Mouse (Mus musculus): ENCODE measurements at regions not wholly inside any gene's neighbourhood (a gene's known extent, or its start where the extent isn't known, plus 50 kb on each side); places are given as distances from the start of the nearest gene placed in this dataset.

GRCm38 (mm10) chr4:97037693-97038348 lies 145.1 kb downstream of the Gm10192 start:
- WGBS = 36% methylated on average over 2 of the region's 2 CpGs
- DNase-seq (ENCODE audit: low spot score) (peak; percentile 29), ATAC-seq (ENCODE audit: insufficient read depth, low read depth) (no peak)
- Histone ChIP-seq H3K27ac (ENCODE audit: low read depth) (no peak overlapping the region), H3K4me3 (ENCODE audit: low read depth, low read length) (no peak overlapping the region), H3K27me3 (ENCODE audit: control insufficient read depth, insufficient read depth, low read length) (no peaks in the 10 kb centered on the region), H3K9ac (replicated peaks; ENCODE audit: low read depth, low read length) (no peak overlapping the region), H3K4me2 (ENCODE audit: low read depth, low read length) (no peak overlapping the region), H3K36me3 (replicated peaks; ENCODE audit: control insufficient read depth, insufficient read depth, low read length) (no peaks in the 10 kb centered on the region), H3K9me3 (replicated peaks; ENCODE audit: control insufficient read depth, low read length) (no peaks in the 10 kb centered on the region), H3K4me1 (ENCODE audit: control insufficient read depth, insufficient read depth) (no peaks in the 10 kb centered on the region)
- no peak for TF ChIP-seq EP300 (IDR thresholded peaks at IDR 0.05; ENCODE audit: low read depth)
- TF ChIP-seq CTCF (IDR thresholded peaks at IDR 0.05; ENCODE audit: low read depth) = peak; percentile 86

DNA sequence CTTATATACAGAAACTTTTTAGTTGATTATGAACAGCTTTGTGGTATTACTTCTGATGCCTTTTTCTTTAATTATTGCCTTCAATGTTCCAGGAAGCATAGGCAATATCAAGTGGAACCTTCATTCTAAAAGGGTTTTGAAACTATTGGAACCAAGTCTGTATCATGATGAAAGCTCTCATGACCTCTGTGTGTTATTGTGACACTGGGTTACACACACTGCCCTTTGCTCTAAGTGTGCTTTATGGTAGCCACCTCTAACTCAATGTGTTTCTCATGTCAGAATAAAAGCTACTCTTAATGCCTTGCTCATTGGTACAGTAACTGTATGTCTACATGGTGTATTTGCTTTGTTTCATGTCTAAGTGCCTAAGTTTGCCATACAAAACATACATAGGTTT lies 154.0 kb downstream of the Gm10192 start:
- Histone ChIP-seq H3K4me1 (ENCODE audit: control insufficient read depth, insufficient read depth) (no peaks in the 10 kb centered on the region), H3K9ac (replicated peaks; ENCODE audit: low read depth, low read length) (no peak overlapping the region), H3K4me2 (ENCODE audit: low read depth, low read length) (no peak overlapping the region), H3K9me3 (replicated peaks; ENCODE audit: control insufficient read depth, low read length) (no peaks in the 10 kb centered on the region), H3K27ac (ENCODE audit: low read depth) (no peak overlapping the region), H3K36me3 (replicated peaks; ENCODE audit: control insufficient read depth, insufficient read depth, low read length) (no peaks in the 10 kb centered on the region), H3K27me3 (ENCODE audit: control insufficient read depth, insufficient read depth, low read length) (no peaks in the 10 kb centered on the region), H3K4me3 (ENCODE audit: low read depth, low read length) (no peak overlapping the region)
- ATAC-seq (ENCODE audit: insufficient read depth, low read depth) (no peak), DNase-seq (ENCODE audit: low spot score) (no peak)
- TF ChIP-seq EP300 (IDR thresholded peaks at IDR 0.05; ENCODE audit: low read depth) (no peak), CTCF (IDR thresholded peaks at IDR 0.05; ENCODE audit: low read depth) (no peak)

GRCm38 (mm10) chr4:97025446-97026040 lies 157.4 kb downstream of the Gm10192 start:
- no peaks in the 10 kb centered on the region for H3K36me3 ChIP-seq (replicated peaks; ENCODE audit: control insufficient read depth, insufficient read depth, low read length)
- no peaks in the 10 kb centered on the region for H3K4me1 ChIP-seq (ENCODE audit: control insufficient read depth, insufficient read depth)
- H3K9ac ChIP-seq (replicated peaks; ENCODE audit: low read depth, low read length) = no peak overlapping the region
- WGBS = 52% methylated on average over 4 of the region's 4 CpGs
- TF ChIP-seq EP300 (IDR thresholded peaks at IDR 0.05; ENCODE audit: low read depth) (no peak), CTCF (IDR thresholded peaks at IDR 0.05; ENCODE audit: low read depth) (no peak)
- no peaks in the 10 kb centered on the region for H3K9me3 ChIP-seq (replicated peaks; ENCODE audit: control insufficient read depth, low read length)
- no peak overlapping the region for H3K4me2 ChIP-seq (ENCODE audit: low read depth, low read length)
- DNase-seq (ENCODE audit: low spot score) (no peak), ATAC-seq (ENCODE audit: insufficient read depth, low read depth) (no peak)
- H3K27ac ChIP-seq (ENCODE audit: low read depth) = no peak overlapping the region
- H3K4me3 ChIP-seq (ENCODE audit: low read depth, low read length) = no peak overlapping the region
- H3K27me3 ChIP-seq (ENCODE audit: control insufficient read depth, insufficient read depth, low read length) = no peaks in the 10 kb centered on the region

- Histone ChIP-seq H3K4me3 (ENCODE audit: low read depth, low read length) (no peak overlapping the region), H3K27ac (ENCODE audit: low read depth) (no peak overlapping the region), H3K27me3 (ENCODE audit: control insufficient read depth, insufficient read depth, low read length) (no peaks in the 10 kb centered on the region), H3K4me2 (ENCODE audit: low read depth, low read length) (no peak overlapping the region), H3K9me3 (replicated peaks; ENCODE audit: control insufficient read depth, low read length) (no peaks in the 10 kb centered on the region), H3K9ac (replicated peaks; ENCODE audit: low read depth, low read length) (no peak overlapping the region), H3K4me1 (ENCODE audit: control insufficient read depth, insufficient read depth) (no peaks in the 10 kb centered on the region), H3K36me3 (replicated peaks; ENCODE audit: control insufficient read depth, insufficient read depth, low read length) (no peaks in the 10 kb centered on the region)
- ATAC-seq (ENCODE audit: insufficient read depth, low read depth) (no peak), DNase-seq (ENCODE audit: low spot score) (no peak)
- TF ChIP-seq CTCF (IDR thresholded peaks at IDR 0.05; ENCODE audit: low read depth) (no peak), EP300 (IDR thresholded peaks at IDR 0.05; ENCODE audit: low read depth) (no peak)
These were observed 181.6 kb downstream of the Gm10192 start for GRCm38 (mm10) chr4:97001321-97001720.

DNA sequence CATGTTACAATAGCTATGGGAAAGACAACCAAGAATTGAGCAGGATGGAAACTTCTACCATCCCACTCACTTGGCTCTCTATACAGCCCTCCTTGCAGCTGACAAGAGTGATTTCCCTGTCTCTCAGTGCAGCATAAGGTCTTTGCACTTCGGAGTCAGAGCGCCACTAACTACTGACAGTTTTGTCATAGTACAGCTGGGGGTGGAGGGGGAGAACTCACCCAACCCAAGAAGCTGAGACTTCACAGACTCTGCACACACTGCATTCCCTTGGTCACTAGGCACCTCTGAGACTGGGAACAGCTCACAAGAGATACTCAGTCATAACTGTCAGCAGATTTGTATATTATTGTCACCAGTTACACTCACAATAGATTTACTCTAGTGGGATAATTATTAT lies 195.3 kb upstream of the Gm12695 start:
- H3K4me3 ChIP-seq (ENCODE audit: low read depth, low read length) = no peak overlapping the region
- no peaks in the 10 kb centered on the region for H3K36me3 ChIP-seq (replicated peaks; ENCODE audit: control insufficient read depth, insufficient read depth, low read length)
- TF ChIP-seq EP300 (IDR thresholded peaks at IDR 0.05; ENCODE audit: low read depth) (no peak), CTCF (IDR thresholded peaks at IDR 0.05; ENCODE audit: low read depth) (no peak)
- DNase-seq (ENCODE audit: low spot score) (no peak), ATAC-seq (ENCODE audit: insufficient read depth, low read depth) (no peak)
- H3K27ac ChIP-seq (ENCODE audit: low read depth) = no peak overlapping the region
- WGBS = 68% methylated on average over 2 of the region's 2 CpGs
- no peak overlapping the region for H3K4me2 ChIP-seq (ENCODE audit: low read depth, low read length)
- H3K9me3 ChIP-seq (replicated peaks; ENCODE audit: control insufficient read depth, low read length) = no peaks in the 10 kb centered on the region
- no peaks in the 10 kb centered on the region for H3K27me3 ChIP-seq (ENCODE audit: control insufficient read depth, insufficient read depth, low read length)
- no peak overlapping the region for H3K9ac ChIP-seq (replicated peaks; ENCODE audit: low read depth, low read length)
- H3K4me1 ChIP-seq (ENCODE audit: control insufficient read depth, insufficient read depth) = no peaks in the 10 kb centered on the region

- Histone ChIP-seq H3K4me1 (ENCODE audit: control insufficient read depth, insufficient read depth) (no peaks in the 10 kb centered on the region), H3K9me3 (replicated peaks; ENCODE audit: control insufficient read depth, low read length) (no peaks in the 10 kb centered on the region), H3K9ac (replicated peaks; ENCODE audit: low read depth, low read length) (no peak overlapping the region), H3K4me3 (ENCODE audit: low read depth, low read length) (no peak overlapping the region), H3K36me3 (replicated peaks; ENCODE audit: control insufficient read depth, insufficient read depth, low read length) (no peaks in the 10 kb centered on the region), H3K27me3 (ENCODE audit: control insufficient read depth, insufficient read depth, low read length) (no peaks in the 10 kb centered on the region), H3K27ac (ENCODE audit: low read depth) (no peak overlapping the region), H3K4me2 (ENCODE audit: low read depth, low read length) (no peak overlapping the region)
- ATAC-seq (ENCODE audit: insufficient read depth, low read depth) (no peak), DNase-seq (ENCODE audit: low spot score) (no peak)
- 76% methylated on average over 3 of the region's 3 CpGs for WGBS
- TF ChIP-seq EP300 (IDR thresholded peaks at IDR 0.05; ENCODE audit: low read depth) (no peak), CTCF (IDR thresholded peaks at IDR 0.05; ENCODE audit: low read depth) (no peak)
These were observed 194.9 kb upstream of the Gm12695 start for GRCm38 (mm10) chr4:96979876-96980275.
